Mouse (Mus musculus): ENCODE results near the gene Fam71b. TPM values are rescaled to one million over a fixed set of nuclear protein-coding genes. Genes with fewer than 3 reads are reported as not detected.

The Fam71b gene
- polyA plus RNA-seq, 1 experiment from 2014 or later = not detected

DNA sequence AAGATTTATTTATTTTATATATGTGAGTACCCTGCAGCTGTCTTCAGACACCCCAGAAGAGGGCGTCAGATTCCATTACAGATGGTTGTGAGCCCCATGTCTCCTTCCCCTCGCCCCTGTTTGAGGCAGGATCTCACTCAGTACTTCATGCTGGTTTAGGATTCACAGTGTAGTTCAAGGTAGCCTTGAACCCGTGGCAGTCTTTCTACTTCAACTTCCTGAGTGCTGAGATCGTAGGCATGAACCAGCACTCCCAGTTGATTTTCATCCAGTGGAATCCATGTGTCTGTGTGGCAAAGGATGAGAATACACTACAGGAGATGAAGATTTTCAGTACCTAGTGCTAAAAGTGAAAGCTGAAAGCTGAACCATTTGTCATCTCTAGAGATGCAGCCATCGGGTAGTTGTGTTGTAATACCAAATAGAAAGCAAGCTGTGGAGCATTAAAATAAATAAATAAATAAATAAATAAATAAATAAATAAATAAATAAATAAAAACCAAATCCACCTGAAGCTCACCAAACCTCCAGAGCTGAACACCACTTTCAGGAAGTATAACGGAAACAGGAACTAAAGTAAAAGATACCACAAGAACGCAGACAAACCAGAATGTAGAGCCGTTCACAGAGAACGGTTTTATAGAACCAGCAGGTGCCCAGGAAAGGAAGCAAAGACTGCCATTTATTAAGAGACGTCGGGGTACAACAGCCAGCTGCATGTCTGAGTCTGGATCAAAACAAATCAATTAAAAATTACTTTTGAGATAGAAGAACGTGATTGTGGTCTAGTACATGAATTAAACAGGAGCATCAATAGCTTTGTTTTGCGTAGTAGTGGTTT lies 51.5 kb downstream of the Fam71b start:
- Histone ChIP-seq H3K4me1 (ENCODE audit: control insufficient read depth, insufficient read depth, low read length) (no peaks in the 10 kb centered on the region), H3K27ac (ENCODE audit: low read depth, low read length) (no peak overlapping the region), H3K27me3 (ENCODE audit: control insufficient read depth, insufficient read depth, low read length) (no peaks in the 10 kb centered on the region), H3K4me3 (ENCODE audit: low read length) (no peak overlapping the region), H3K9me3 (ENCODE audit: control insufficient read depth, low read length) (no peaks in the 10 kb centered on the region), H3K36me3 (ENCODE audit: control insufficient read depth, insufficient read depth, low read length) (peaks cover 6% of the 10 kb centered on the region; the same call in 1 of the 2 replicates), H3K9ac (ENCODE audit: low read depth, low read length) (no peak overlapping the region), H3K4me2 (replicated peaks; ENCODE audit: low read depth, low read length) (no peak overlapping the region)
- 79% methylated on average over 13 of the region's 13 CpGs for WGBS
- no peak for ATAC-seq (ENCODE audit: low FRiP score, low TSS enrichment)

DNA sequence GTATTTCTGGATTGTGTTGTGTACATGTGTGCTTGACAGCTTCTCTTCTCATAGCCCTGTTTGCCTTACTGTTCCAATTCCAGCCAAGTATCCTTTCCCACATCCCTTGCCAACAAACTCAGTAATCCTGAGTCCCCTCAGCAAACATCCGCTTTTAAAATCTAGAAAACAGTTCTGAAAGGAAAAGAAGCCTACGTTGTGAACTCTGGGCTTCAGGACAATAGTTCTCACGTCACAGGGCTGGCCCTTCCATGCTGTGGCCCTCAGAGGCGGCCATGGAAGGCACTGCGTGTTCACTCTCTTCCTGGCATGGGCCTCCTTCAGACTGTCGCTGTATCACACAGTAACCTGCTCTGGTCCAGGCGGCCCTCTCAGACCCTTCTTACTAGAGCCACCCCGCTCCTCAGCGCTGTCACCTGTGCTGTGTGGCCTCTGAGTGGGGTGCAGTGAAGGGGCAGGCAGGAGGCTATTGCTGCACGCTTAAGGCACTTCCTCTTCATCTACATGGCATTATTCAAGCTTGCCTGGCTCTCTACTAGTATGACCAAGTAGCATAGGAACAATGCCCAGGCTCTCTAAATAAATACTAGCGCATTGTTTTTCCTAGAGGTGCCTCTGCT lies 53.2 kb downstream of the Fam71b start:
- H3K36me3 ChIP-seq (ENCODE audit: control insufficient read depth, insufficient read depth, low read length) = no peaks in the 10 kb centered on the region
- no peaks in the 10 kb centered on the region for H3K27me3 ChIP-seq (ENCODE audit: control insufficient read depth, insufficient read depth, low read length)
- no peak overlapping the region for H3K4me2 ChIP-seq (replicated peaks; ENCODE audit: low read depth, low read length)
- no peak for ATAC-seq (ENCODE audit: low FRiP score, low TSS enrichment)
- no peak overlapping the region for H3K27ac ChIP-seq (ENCODE audit: low read depth, low read length)
- no peak overlapping the region for H3K4me3 ChIP-seq (ENCODE audit: low read length)
- no peaks in the 10 kb centered on the region for H3K4me1 ChIP-seq (ENCODE audit: control insufficient read depth, insufficient read depth, low read length)
- WGBS = 85% methylated on average over 11 of the region's 11 CpGs
- no peaks in the 10 kb centered on the region for H3K9me3 ChIP-seq (ENCODE audit: control insufficient read depth, low read length)
- no peak overlapping the region for H3K9ac ChIP-seq (ENCODE audit: low read depth, low read length)

DNA sequence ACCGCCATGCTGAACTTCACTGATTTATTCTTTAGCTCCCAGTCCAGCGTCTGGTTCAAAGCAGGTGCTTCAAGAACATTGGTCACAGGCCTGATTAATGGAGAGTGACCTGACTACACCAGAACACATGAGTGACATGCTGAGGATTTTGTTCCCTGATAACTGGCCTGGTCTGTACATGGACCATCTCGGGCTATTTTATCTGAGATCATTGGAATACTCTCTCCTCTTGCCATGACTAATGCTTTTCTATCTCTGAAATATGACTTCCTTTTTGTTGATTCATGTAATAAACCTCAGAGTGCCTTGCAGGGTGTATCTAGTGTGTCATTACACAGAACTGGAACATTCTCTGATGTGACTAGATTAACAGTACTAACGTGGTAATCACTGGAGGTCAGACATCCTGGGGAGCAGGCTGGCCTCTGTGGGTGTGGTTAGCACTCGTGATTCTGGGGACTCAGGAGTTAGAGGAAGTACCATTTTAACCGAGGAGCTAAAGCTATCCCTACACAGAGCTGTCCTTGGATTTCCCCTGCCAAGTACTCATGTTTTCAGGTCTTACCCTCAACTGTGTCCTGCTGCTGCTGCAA lies 58.2 kb downstream of the Fam71b start, which contains the start of gene Havcr2:
Gene Havcr2, plus strand, starts transcription at position 483 of the 593 bp plus-strand sequence.
- Histone ChIP-seq H3K4me3 (ENCODE audit: low read length) (no peak within 1 kb of the TSS), H3K36me3 (ENCODE audit: control insufficient read depth, insufficient read depth, low read length) (no peaks in the 10 kb centered on the region), H3K9ac (ENCODE audit: low read depth, low read length) (no peak within 1 kb of the TSS), H3K9me3 (ENCODE audit: control insufficient read depth, low read length) (no peaks in the 10 kb centered on the region), H3K27ac (ENCODE audit: low read depth, low read length) (no peak within 1 kb of the TSS), H3K27me3 (ENCODE audit: control insufficient read depth, insufficient read depth, low read length) (no peaks in the 10 kb centered on the region), H3K4me1 (ENCODE audit: control insufficient read depth, insufficient read depth, low read length) (no peaks in the 10 kb centered on the region), H3K4me2 (replicated peaks; ENCODE audit: low read depth, low read length) (no peak within 1 kb of the TSS)
- 68% methylated on average over 6 of the region's 6 CpGs for WGBS
- no peak for ATAC-seq (ENCODE audit: low FRiP score, low TSS enrichment)

Other genes with a start within 250 kb of the Fam71b start
- gene Nipal4, start 230.1 kb upstream of the Fam71b start, polyA plus RNA-seq (2014; fragmentation: Nextera tagmentation; extraction: Ambion mirVana) = 0.13 and 0.22 TPM in 2 replicates
- gene Fndc9, start 161.0 kb upstream of the Fam71b start, polyA plus RNA-seq (2014; fragmentation: Nextera tagmentation; extraction: Ambion mirVana) = 0.11 TPM in 1 of 2 replicates, not detected in the other
- 9.4 and 19.2 TPM in 2 replicates for gene Cyfip2, start 83.7 kb upstream of the Fam71b start, polyA plus RNA-seq (2014; fragmentation: Nextera tagmentation; extraction: Ambion mirVana)
- gene Itk, start 7.0 kb upstream of the Fam71b start, polyA plus RNA-seq (2014; fragmentation: Nextera tagmentation; extraction: Ambion mirVana) = 0.24 and 0.58 TPM in 2 replicates
- 88.2 and 98.4 TPM in 2 replicates for gene Med7, start 40.4 kb downstream of the Fam71b start, polyA plus RNA-seq (2014; fragmentation: Nextera tagmentation; extraction: Ambion mirVana)
- 0.16 TPM in 1 of 2 replicates, not detected in the other for gene Havcr2, start 58.4 kb downstream of the Fam71b start, polyA plus RNA-seq (2014; fragmentation: Nextera tagmentation; extraction: Ambion mirVana)
- not detected in 2 replicates for gene Gm12169, start 127.7 kb downstream of the Fam71b start, polyA plus RNA-seq (2014; fragmentation: Nextera tagmentation; extraction: Ambion mirVana)
- not detected in 2 replicates for gene BC053393, start 175.0 kb downstream of the Fam71b start, polyA plus RNA-seq (2014; fragmentation: Nextera tagmentation; extraction: Ambion mirVana)
- gene Dppa1, start 232.7 kb downstream of the Fam71b start, polyA plus RNA-seq (2014; fragmentation: Nextera tagmentation; extraction: Ambion mirVana) = not detected in 2 replicates